25 mouse cellular contexts compared by ENCODE assay signal in genomic region chr3:94918845-94919244, GRCm38 (mm10). TPM values are rescaled to one million over a fixed set of nuclear protein-coding genes. Genes with fewer than 3 reads are reported as not detected.
DNase-seq lines count a peak whose midpoint lies in the region; ATAC-seq and TF ChIP-seq lines count a peak whose summit lies in the region.
"Had no signal": no experiment of that assay in that cellular context is flagged by ENCODE, and none has a peak within 500 bp of the region (broad histone marks: within the 10 kb centered on the region; RNA-seq: fewer than 3 reads in every experiment).

No protein-coding gene starts in this region.

- no peaks in the 10 kb centered on the region for H3K27me3 ChIP-seq in kidney, adult 2 months (replicated peaks; ENCODE audit: control insufficient read depth, insufficient read depth, low read length)
- no peaks in the 10 kb centered on the region for H3K27me3 ChIP-seq in liver, embryonic 16.5 days (ENCODE audit: control insufficient read depth, insufficient read depth, low read depth, low read length)
- H3K27me3 ChIP-seq in liver, postnatal 0 days (ENCODE audit: insufficient read depth, low read length), result no peaks in the 10 kb centered on the region
- no peaks in the 10 kb centered on the region for H3K27me3 ChIP-seq in intestine, embryonic 16.5 days (replicated peaks; ENCODE audit: control insufficient read depth, insufficient read depth, low read length)
- H3K27me3 ChIP-seq: embryonic facial prominence, embryonic 12.5 days; embryonic facial prominence, embryonic 15.5 days had no signal

- peaks cover 29% of the 10 kb centered on the region for H3K4me1 ChIP-seq in kidney, adult 2 months (ENCODE audit: control insufficient read depth, insufficient read depth, low read length)
- H3K4me1 ChIP-seq in liver, embryonic 16.5 days (ENCODE audit: control insufficient read depth, low read depth, low read length), result peaks cover 20% of the 10 kb centered on the region
- peaks cover 4% of the 10 kb centered on the region; the same call in 1 of the 2 replicates for H3K4me1 ChIP-seq in liver, postnatal 0 days (ENCODE audit: insufficient read depth)
- H3K4me1 ChIP-seq in intestine, embryonic 16.5 days (ENCODE audit: control insufficient read depth, insufficient read depth, low read length), result peaks cover 4% of the 10 kb centered on the region; the same call in 1 of the 2 replicates
- H3K4me1 ChIP-seq: embryonic facial prominence, embryonic 12.5 days; hindbrain, embryonic 13.5 days had no signal

- H3K4me3 ChIP-seq in kidney, adult 2 months (ENCODE audit: insufficient read depth, low read depth, low read length), result no peak overlapping the region; the same call in 1 of the 2 replicates
- no peak overlapping the region for H3K4me3 ChIP-seq in liver, embryonic 16.5 days (ENCODE audit: low read depth, low read length)
- H3K4me3 ChIP-seq in liver, postnatal 0 days (ENCODE audit: low read depth, low read length), result no peak overlapping the region
- no peak overlapping the region for H3K4me3 ChIP-seq in intestine, embryonic 16.5 days (ENCODE audit: low read length)
- H3K4me3 ChIP-seq in gastrocnemius, adult 2 months, result no peak overlapping the region
- H3K4me3 ChIP-seq: embryonic facial prominence, embryonic 12.5 days; embryonic facial prominence, embryonic 15.5 days; hindbrain, embryonic 10.5 days; hindbrain, embryonic 13.5 days had no signal

- H3K4me2 ChIP-seq in liver, embryonic 16.5 days (ENCODE audit: low read depth, low read length), result no peak overlapping the region
- no peak overlapping the region for H3K4me2 ChIP-seq in liver, postnatal 0 days (ENCODE audit: low read depth, low read length)
- no peak overlapping the region for H3K4me2 ChIP-seq in intestine, embryonic 16.5 days (ENCODE audit: low read depth, low read length)
- H3K4me2 ChIP-seq: embryonic facial prominence, embryonic 12.5 days; embryonic facial prominence, embryonic 15.5 days; heart, embryonic 11.5 days; hindbrain, embryonic 13.5 days had no signal

- H3K9ac ChIP-seq in liver, embryonic 16.5 days (ENCODE audit: low read depth, low read length), result no peak overlapping the region
- H3K9ac ChIP-seq in liver, postnatal 0 days (replicated peaks), result no peak overlapping the region
- H3K9ac ChIP-seq in intestine, embryonic 16.5 days (ENCODE audit: low read depth, low read length), result no peak overlapping the region
- H3K9ac ChIP-seq: embryonic facial prominence, embryonic 12.5 days; embryonic facial prominence, embryonic 15.5 days; forebrain, postnatal 0 days; hindbrain, embryonic 13.5 days had no signal

- no peak for ATAC-seq in liver, embryonic 16.5 days (ENCODE audit: low read depth)
- ATAC-seq in liver, postnatal 0 days, result no peak
- peak; percentile 33; the same call in 1 of the 2 replicates for ATAC-seq in intestine, embryonic 16.5 days
- ATAC-seq: forebrain, embryonic 14.5 days; forebrain, postnatal 0 days; hindbrain, postnatal 0 days had no signal

- intact Hi-C loops in gastrocnemius, postnatal 14 days (cut with DNase I; ENCODE audit: low total_unique reads), result no loop called here
- intact Hi-C loops in gastrocnemius, adult 2 months (cut with DNase I), result no loop called here

- H3K36me3 ChIP-seq in kidney, adult 2 months (ENCODE audit: control insufficient read depth, insufficient read depth, low read length), result no peaks in the 10 kb centered on the region
- no peaks in the 10 kb centered on the region for H3K36me3 ChIP-seq in liver, embryonic 16.5 days (ENCODE audit: control insufficient read depth, insufficient read depth)
- H3K36me3 ChIP-seq in liver, postnatal 0 days (replicated peaks; ENCODE audit: insufficient read depth, low read length), result no peaks in the 10 kb centered on the region
- H3K36me3 ChIP-seq in intestine, embryonic 16.5 days (ENCODE audit: control insufficient read depth, insufficient read depth, low read length), result no peaks in the 10 kb centered on the region
- H3K36me3 ChIP-seq: embryonic facial prominence, embryonic 12.5 days; embryonic facial prominence, embryonic 15.5 days; G1E; hindbrain, embryonic 10.5 days; hindbrain, embryonic 13.5 days had no signal

- no peak for TF ChIP-seq POLR2A in kidney, adult 2 months (IDR thresholded peaks at IDR 0.05; ENCODE audit: low read depth, low read length)

- DNase-seq in kidney, adult 2 months, result no peak
- DNase-seq in kidney, postnatal 25 days, result no peak
- no peak for DNase-seq in liver, postnatal 0 days
- DNase-seq in adipocyte (ENCODE audit: low spot score), result peak; percentile 36
- no peak for DNase-seq in gastrocnemius, postnatal 14 days
- no peak for DNase-seq in gastrocnemius, adult 2 months
- DNase-seq: adrenal gland, adult 2 months; adrenal gland, postnatal 14 days; B cell, adult 2 months; cerebellum, adult 11 months; cerebellum, adult 2 months; cerebellum, adult 9-11 months; cerebellum, postnatal 25 days; forebrain, postnatal 0 days; gastrocnemius, postnatal 36 days had no signal

- TF ChIP-seq CTCF in kidney, adult 2 months (conservative IDR thresholded peaks at IDR 0.05; ENCODE audit: insufficient read depth, insufficient read length, low read depth, low read length), result no peak
- TF ChIP-seq CTCF in liver, postnatal 0 days (IDR thresholded peaks at IDR 0.05; ENCODE audit: low read depth), result no peak
- TF ChIP-seq CTCF in gastrocnemius, adult 2 months (IDR thresholded peaks at IDR 0.05), result no peak

- peak overlapping the region; percentile 100 for H3K27ac ChIP-seq in kidney, adult 2 months (ENCODE audit: insufficient read depth, low read depth, low read length)
- H3K27ac ChIP-seq in liver, embryonic 16.5 days (ENCODE audit: low read length), result 0 out of 2 replicates have a peak overlapping the region, but pooled peaks have one; percentile 15
- no peak overlapping the region for H3K27ac ChIP-seq in liver, postnatal 0 days (ENCODE audit: low read depth)
- no peak overlapping the region for H3K27ac ChIP-seq in intestine, embryonic 16.5 days (ENCODE audit: low read length)
- no peak overlapping the region for H3K27ac ChIP-seq in gastrocnemius, adult 2 months
- H3K27ac ChIP-seq: embryonic facial prominence, embryonic 12.5 days; embryonic facial prominence, embryonic 15.5 days; hindbrain, embryonic 10.5 days; hindbrain, embryonic 13.5 days; hindbrain, postnatal 0 days had no signal

- no peak for TF ChIP-seq EP300 in liver, postnatal 0 days (IDR thresholded peaks at IDR 0.05; ENCODE audit: low read depth)

- 51% methylated on average over 4 of the region's 4 CpGs for WGBS in kidney, adult 2 months
- 69% methylated on average over 4 of the region's 4 CpGs for WGBS in liver, embryonic 16.5 days (ENCODE audit: insufficient replicate concordance)
- 80% methylated on average over 4 of the region's 4 CpGs for WGBS in liver, postnatal 0 days (ENCODE audit: insufficient replicate concordance)
- 58% methylated on average over 4 of the region's 4 CpGs for WGBS in intestine, embryonic 16.5 days

- no peaks in the 10 kb centered on the region for H3K9me3 ChIP-seq in liver, embryonic 16.5 days (replicated peaks; ENCODE audit: control insufficient read depth, low read length)
- H3K9me3 ChIP-seq in liver, postnatal 0 days (ENCODE audit: low read length), result no peaks in the 10 kb centered on the region
- H3K9me3 ChIP-seq in intestine, embryonic 16.5 days (ENCODE audit: control insufficient read depth, low read length), result no peaks in the 10 kb centered on the region
- H3K9me3 ChIP-seq: embryonic facial prominence, embryonic 12.5 days; embryonic facial prominence, embryonic 15.5 days; G1E; hindbrain, embryonic 10.5 days; hindbrain, embryonic 13.5 days had no signal

RNA-seq across cellular contexts. Expression of gene Selenbp1, which starts 14.0 kb away (rescaled TPM):
- polyA plus RNA-seq in kidney, adult 2 months (2012; rRNA removed), result 785 and 803 TPM in 2 replicates
- polyA plus RNA-seq in liver, embryonic 16.5 days (2015; fragmentation: Nextera tagmentation; extraction: Ambion mirVana), result 139 and 163 TPM in 2 replicates
- 129 and 135 TPM in 2 replicates for polyA plus RNA-seq in liver, postnatal 0 days (2015; fragmentation: Nextera tagmentation; extraction: Ambion mirVana)
- 157 and 167 TPM in 2 replicates for polyA plus RNA-seq in intestine, embryonic 16.5 days (2015; fragmentation: Nextera tagmentation; extraction: Ambion mirVana)
- 1 to 10 TPM; 8.9 to 9.5 TPM for total RNA-seq in gastrocnemius, postnatal 14 days (2021)
- total RNA-seq in gastrocnemius, adult 2 months (2021), result 10 to 100 TPM; 10.1 to 28.6 TPM

RNA-seq across cellular contexts. Expression of gene Psmb4, which starts 32.1 kb away (rescaled TPM):
- polyA plus RNA-seq in kidney, adult 2 months (2012; rRNA removed), result 235 and 307 TPM in 2 replicates
- 138 and 157 TPM in 2 replicates for polyA plus RNA-seq in liver, embryonic 16.5 days (2015; fragmentation: Nextera tagmentation; extraction: Ambion mirVana)
- 172 and 174 TPM in 2 replicates for polyA plus RNA-seq in liver, postnatal 0 days (2015; fragmentation: Nextera tagmentation; extraction: Ambion mirVana)
- 299 and 315 TPM in 2 replicates for polyA plus RNA-seq in intestine, embryonic 16.5 days (2015; fragmentation: Nextera tagmentation; extraction: Ambion mirVana)
- 100 to 1,000 TPM; 202 to 211 TPM for total RNA-seq in gastrocnemius, postnatal 14 days (2021)
- 100 to 1,000 TPM; 176 to 198 TPM for total RNA-seq in gastrocnemius, adult 2 months (2021)

RNA-seq across cellular contexts. Expression of gene Rfx5, which starts 35.0 kb away (rescaled TPM):
- 10.3 and 12.8 TPM in 2 replicates for polyA plus RNA-seq in kidney, adult 2 months (2012; rRNA removed)
- polyA plus RNA-seq in liver, embryonic 16.5 days (2015; fragmentation: Nextera tagmentation; extraction: Ambion mirVana), result 1.2 TPM in 2 replicates
- 1.1 and 1.2 TPM in 2 replicates for polyA plus RNA-seq in liver, postnatal 0 days (2015; fragmentation: Nextera tagmentation; extraction: Ambion mirVana)
- 4.3 and 5.1 TPM in 2 replicates for polyA plus RNA-seq in intestine, embryonic 16.5 days (2015; fragmentation: Nextera tagmentation; extraction: Ambion mirVana)
- 1 to 10 TPM; 5.8 to 7.2 TPM for total RNA-seq in gastrocnemius, postnatal 14 days (2021)
- total RNA-seq in gastrocnemius, adult 2 months (2021), result 1 to 10 TPM; 4.7 to 5.2 TPM

RNA-seq across cellular contexts. Expression of gene Pi4kb, which starts 55.7 kb away (rescaled TPM):
- 35.9 and 41.7 TPM in 2 replicates for polyA plus RNA-seq in kidney, adult 2 months (2012; rRNA removed)
- polyA plus RNA-seq in liver, embryonic 16.5 days (2015; fragmentation: Nextera tagmentation; extraction: Ambion mirVana), result 7.8 and 11.6 TPM in 2 replicates
- 5.4 and 6.5 TPM in 2 replicates for polyA plus RNA-seq in liver, postnatal 0 days (2015; fragmentation: Nextera tagmentation; extraction: Ambion mirVana)
- 21.7 and 22.9 TPM in 2 replicates for polyA plus RNA-seq in intestine, embryonic 16.5 days (2015; fragmentation: Nextera tagmentation; extraction: Ambion mirVana)
- 10 to 100 TPM; 23.5 to 24.1 TPM for total RNA-seq in gastrocnemius, postnatal 14 days (2021)
- total RNA-seq in gastrocnemius, adult 2 months (2021), result 10 to 100 TPM; 23.4 to 24.0 TPM

Comparison
In these comparisons a context has a peak if more than half of its experiments do, and no peak if none do; other contexts are left out.
1. H3K27ac ChIP-seq: peak in kidney, adult 2 months (single experiment) and liver, embryonic 16.5 days (single experiment); none in liver, postnatal 0 days (single experiment), intestine, embryonic 16.5 days (single experiment) and gastrocnemius, adult 2 months (single experiment).